Mouse (Mus musculus) inflammation-experienced regulatory T-cells (primary cell): ENCODE results near the gene Rem1. TPM values are rescaled to one million over a fixed set of nuclear protein-coding genes. Genes with fewer than 3 reads are reported as not detected.

ENCODE experiments used
- polyA plus RNA-seq, 2 experiments: library from polyadenylated mRNA; unstranded; fragments of 100-300 nt; shearing (Covaris generic); gene quantifications; one replicate each; pipeline ENCODE4 v1.2.1; 2017

The Rem1 gene
- polyA plus RNA-seq: not detected

DNA sequence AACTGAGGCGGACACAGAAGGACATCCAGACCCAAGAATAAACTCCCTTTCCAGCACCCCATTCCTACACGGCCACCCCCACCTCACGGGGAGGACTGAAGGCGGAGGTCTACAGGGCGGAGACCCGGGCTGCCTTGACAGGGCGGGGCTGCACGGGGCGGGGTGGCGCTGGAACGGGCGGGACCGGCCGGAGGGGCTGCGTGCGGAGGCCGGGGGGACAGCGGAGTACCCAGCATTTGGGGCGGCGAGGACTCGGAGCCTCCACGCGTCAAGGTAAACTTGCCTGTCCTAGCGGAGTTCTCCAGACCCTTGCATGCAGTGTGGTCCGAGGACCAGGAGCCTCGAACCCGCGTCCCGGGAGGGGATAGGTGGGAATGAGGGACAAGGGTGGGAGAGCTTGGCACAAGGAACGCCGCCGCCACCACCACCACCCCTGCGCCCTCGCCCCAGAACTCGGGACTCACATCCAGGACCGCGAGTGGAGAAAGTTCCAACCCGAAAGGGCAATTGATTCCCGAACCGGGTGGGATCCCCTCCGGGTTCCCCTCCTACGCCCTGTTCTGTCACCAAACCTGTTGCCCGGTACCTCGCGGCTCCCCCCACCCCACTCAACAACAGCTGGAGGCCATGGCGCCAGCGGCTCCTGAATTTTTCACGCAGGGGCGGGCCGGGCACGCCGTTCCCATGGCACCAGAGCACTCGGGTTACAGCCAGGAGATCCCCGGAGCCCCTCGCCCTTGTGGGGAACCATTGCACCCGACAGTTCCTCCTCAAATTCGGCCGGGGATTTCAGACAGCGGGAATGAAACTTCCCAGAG, at the start of gene Rem1:
Rem1 (plus strand) TSS at position 178 of the 818 bp plus-strand sequence.

DNA sequence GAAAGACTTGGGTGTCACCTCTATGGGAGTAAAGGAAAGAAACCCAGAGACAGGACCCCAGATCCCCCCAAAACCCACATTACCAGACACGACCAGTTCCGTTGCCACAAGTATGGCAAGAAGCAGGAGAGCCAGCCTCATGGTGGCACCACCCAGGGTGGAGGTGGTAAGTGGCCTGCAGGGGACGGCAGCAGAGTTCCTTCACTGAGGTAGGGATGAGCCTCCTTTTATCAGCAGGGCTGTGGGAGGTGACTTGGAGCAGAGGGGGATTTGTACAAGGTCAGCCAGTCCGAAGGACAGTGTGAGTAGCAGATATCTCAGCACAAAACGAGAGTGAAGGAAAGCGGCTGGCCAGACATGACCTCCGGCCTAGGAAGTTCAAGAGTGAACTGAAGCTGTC, 46.6 kb upstream of the Rem1 start, which contains the start of gene Defb19:
Defb19 (minus strand) TSS at position 206 of the 400 bp plus-strand sequence.

DNA sequence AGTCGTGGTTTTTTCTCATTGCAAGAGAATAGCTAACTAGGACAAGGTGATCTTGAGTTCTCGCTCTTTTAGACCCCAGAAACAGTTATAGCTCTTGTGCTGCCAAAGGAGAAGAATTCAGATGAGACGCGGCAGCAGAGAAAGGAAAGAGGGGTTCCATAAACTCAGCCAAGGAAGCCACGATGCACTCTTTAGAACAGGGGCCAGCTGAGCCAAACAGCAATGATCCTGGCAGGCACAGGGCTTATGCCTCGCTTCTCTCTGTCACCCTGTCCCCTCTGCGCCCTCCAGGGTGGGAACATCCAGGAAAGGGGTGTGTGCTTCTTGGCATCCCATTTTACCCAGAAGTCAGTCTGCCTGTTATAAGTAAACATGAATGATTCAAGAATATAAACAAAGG, 27.5 kb upstream of the Rem1 start, which contains the start of gene Defb45:
Defb45 (minus strand) TSS at position 101 of the 400 bp plus-strand sequence.

DNA sequence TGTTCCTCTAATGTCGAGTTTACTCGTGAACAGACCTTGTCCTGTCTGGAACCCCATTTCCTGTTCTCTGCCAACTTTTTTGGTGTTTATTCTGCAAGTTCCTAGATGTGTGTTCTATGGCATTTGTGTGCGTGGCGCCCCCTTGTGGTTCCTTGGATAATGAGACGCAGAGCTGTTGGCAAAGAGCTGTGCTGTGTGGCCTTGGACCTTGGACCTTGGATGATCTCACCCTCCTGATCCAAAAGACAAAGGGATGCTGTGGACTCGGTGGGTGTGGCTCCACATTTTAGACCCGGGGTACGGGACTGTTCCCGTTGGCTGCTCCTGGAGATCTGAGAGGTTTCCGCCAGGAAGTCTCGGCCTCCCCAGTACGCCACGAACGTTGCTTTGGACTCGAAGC, 22.7 kb upstream of the Rem1 start, which contains the start of gene Defb36:
Defb36 (plus strand) TSS at position 271 of the 400 bp plus-strand sequence.

DNA sequence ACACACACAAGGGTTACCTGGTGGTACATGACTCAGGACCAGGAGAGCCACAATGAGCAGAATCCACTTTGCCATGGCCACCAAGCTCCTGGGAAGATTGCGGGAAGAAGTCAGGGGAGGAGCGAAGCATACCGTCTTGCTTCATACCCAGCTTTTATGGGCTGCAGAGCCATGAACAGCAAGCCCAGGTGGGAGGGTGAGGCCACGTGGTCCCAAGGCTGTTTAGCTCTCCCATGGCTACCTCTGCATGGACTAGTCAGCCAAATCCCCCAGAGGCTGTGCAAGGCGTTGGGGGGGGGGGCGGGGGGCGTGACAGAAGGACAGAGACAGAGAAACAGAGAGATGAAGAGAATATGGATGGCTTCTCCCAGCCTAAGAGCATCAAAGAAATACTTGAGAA, 3.8 kb upstream of the Rem1 start, which contains the start of gene Defb25:
Defb25 (minus strand) TSS at position 101 of the 400 bp plus-strand sequence.

DNA sequence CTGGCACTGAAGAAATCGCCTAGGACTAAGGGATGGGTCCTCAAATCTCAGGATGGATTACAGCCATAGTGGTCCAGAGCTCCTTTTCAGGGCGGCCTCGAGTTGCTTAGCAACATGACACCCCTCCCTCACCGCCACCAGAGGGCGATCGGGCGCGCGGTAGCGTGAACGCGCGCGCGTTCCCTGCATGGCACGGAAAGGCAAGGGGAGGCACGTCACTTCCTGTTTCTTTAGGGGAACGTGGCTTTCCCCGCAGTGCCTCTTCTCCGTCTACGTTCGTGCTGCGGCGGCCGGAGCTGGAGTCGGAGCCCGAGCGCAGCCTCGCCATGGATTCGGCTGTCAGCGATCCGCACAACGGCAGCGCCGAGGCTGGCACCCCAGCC, 42.5 kb downstream of the Rem1 start, which contains the start of gene H13:
H13 (plus strand) TSS at position 206 of the 383 bp plus-strand sequence.

Other genes starting within 250 kb of the Rem1 start
- gene Sox12, start 228.9 kb upstream of the Rem1 start, polyA plus RNA-seq: 1 to 10 TPM in 1 of 2 experiments, under 1 TPM in 1; 0.96 to 1.0 TPM
- gene Zcchc3, start 211.9 kb upstream of the Rem1 start, polyA plus RNA-seq: 1 to 10 TPM; 3.2 to 5.2 TPM
- under 1 TPM in 1 of 2 experiments, not detected in 1; 0.32 TPM for gene 6820408C15Rik, start 211.4 kb upstream of the Rem1 start, polyA plus RNA-seq
- not detected for gene Defb23, start 162.3 kb upstream of the Rem1 start, polyA plus RNA-seq
- gene Defb20, start 149.9 kb upstream of the Rem1 start, polyA plus RNA-seq: not detected
- gene Defb22, start 136.8 kb upstream of the Rem1 start, polyA plus RNA-seq: under 1 TPM in 1 of 2 experiments, not detected in 1; 0.93 TPM
- not detected for gene Defb26, start 115.3 kb upstream of the Rem1 start, polyA plus RNA-seq
- not detected for gene Defb28, start 108.7 kb upstream of the Rem1 start, polyA plus RNA-seq
- not detected for gene Defb29, start 86.9 kb upstream of the Rem1 start, polyA plus RNA-seq
- gene Gm17416, start 57.6 kb upstream of the Rem1 start, polyA plus RNA-seq: not detected
- gene Defb21, start 54.2 kb upstream of the Rem1 start, polyA plus RNA-seq: not detected
- 1 to 10 TPM in 1 of 2 experiments, not detected in 1; 1.0 TPM for gene Defb19, start 46.6 kb upstream of the Rem1 start, polyA plus RNA-seq
- not detected for gene Defb45, start 27.6 kb upstream of the Rem1 start, polyA plus RNA-seq
- under 1 TPM in 1 of 2 experiments, not detected in 1; 0.86 TPM for gene Defb36, start 22.6 kb upstream of the Rem1 start, polyA plus RNA-seq
- not detected for gene Defb25, start 3.9 kb upstream of the Rem1 start, polyA plus RNA-seq
- gene H13, start 42.5 kb downstream of the Rem1 start, polyA plus RNA-seq: 100 to 1,000 TPM; 196 to 218 TPM
- gene Mcts2, start 60.1 kb downstream of the Rem1 start, polyA plus RNA-seq: 10 to 100 TPM in 1 of 2 experiments, 1 to 10 TPM in 1; 4.9 to 10.2 TPM
- gene Id1, start 109.3 kb downstream of the Rem1 start, polyA plus RNA-seq: under 1 TPM; 0.40 to 0.46 TPM
- 1 to 10 TPM in 1 of 2 experiments, under 1 TPM in 1; 0.36 to 1.8 TPM for gene Cox4i2, start 127.2 kb downstream of the Rem1 start, polyA plus RNA-seq
- 10 to 100 TPM; 39.2 to 67.9 TPM for gene Bcl2l1, start 204.8 kb downstream of the Rem1 start, polyA plus RNA-seq
- 1 to 10 TPM; 2.2 to 3.7 TPM for gene Tpx2, start 221.0 kb downstream of the Rem1 start, polyA plus RNA-seq